Mouse (Mus musculus) forelimb bud, embryonic 11.5 days (tissue): ENCODE results near the gene Hspg2.

ENCODE experiments used
- DNase-seq: peaks from one replicate; pipeline ENCODE4 v3.0.0-alpha.2; 2012; ENCODE audit warnings: low read depth, low spot score

Hspg2 gene

DNA sequence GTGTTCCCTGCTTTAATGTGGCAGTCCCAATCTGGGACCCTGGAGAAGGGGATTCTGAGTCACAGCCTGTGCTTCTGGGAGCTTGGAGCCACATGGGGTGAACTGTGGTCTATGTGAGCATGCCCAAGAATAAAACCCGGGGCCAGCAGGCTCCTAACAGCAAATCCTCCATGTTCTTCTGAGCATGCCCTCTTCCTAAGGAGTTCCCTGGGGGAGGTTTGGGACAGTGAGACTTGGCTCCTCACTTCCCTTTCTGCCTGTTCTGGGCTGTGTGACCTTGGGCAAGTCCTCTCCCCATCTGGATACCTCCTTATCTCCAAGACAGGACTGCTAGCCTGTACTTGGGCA is 12.4 kb downstream of the Hspg2 start:
- DNase-seq, result no peak

DNA sequence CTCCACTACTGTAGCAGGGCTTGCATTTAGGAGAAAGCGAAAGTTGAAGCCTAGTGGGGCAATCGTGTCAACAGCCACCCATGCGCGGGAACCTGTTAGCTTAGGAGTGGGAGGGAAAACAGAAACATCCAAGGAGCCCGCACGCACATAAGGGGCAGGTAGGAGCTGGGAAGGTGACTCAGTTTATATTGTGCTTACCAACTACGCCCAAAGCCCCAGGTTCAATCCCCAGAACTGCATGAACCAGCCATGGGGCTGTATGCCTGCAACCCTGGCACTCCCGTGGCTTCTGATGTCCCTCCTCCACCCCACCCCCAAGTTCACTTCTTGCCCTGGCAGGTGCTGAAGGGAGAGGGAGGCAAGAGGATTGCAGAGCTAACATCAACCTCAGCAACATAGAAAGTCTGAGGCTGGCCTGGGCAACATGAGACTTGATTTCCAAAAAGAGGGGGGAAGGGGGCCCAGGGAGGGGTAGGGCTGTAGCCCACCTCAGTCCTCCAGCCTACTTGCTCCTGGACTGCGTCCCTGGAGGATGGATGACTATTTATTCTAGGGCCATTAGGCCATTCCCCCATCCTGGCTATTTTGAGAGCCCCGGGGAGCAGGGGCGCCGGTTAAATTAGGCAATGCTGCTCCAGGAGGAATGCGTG is 12.9 kb downstream of the Hspg2 start:
- no peak for DNase-seq

DNA sequence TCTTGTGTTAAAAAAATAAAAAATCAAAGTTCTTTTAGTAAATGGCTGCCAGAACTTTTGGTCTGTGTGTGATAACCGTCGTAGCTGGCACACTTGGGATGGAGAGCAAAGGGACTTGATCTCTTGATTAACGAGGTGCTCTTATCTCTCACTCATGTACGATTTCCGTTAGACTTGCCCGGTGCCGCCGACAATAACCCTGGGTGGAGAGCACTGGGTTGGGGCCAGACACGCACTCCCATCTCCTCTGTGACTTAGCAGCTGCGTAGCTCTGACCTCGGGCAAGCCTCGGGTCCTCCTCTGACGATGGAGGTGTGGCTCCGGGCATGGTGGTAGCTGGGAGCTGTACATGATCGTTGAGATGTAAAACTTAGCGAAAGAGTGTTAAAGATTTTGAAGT is 15.3 kb downstream of the Hspg2 start:
- DNase-seq, result no peak

DNA sequence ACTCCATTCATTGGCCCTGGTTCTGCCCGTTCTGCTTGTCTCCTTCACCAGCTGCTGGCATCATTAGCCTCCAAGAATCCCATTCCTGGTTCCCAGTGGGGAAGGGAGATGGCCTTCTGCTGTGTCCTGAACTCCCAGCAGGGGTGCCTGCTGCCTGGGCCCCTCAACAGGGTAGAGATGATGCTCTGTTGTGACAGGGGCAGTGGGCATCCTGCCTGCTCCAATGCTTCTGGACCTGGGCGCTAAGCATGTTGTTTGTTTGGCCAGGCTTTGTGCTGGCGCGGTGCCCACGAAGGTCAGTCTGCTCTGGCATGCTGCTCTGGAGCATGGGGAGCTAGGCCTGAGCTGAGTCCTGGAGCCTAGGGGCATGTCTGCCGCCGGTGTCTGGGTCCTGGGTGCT is 16.0 kb downstream of the Hspg2 start:
- no peak for DNase-seq

DNA sequence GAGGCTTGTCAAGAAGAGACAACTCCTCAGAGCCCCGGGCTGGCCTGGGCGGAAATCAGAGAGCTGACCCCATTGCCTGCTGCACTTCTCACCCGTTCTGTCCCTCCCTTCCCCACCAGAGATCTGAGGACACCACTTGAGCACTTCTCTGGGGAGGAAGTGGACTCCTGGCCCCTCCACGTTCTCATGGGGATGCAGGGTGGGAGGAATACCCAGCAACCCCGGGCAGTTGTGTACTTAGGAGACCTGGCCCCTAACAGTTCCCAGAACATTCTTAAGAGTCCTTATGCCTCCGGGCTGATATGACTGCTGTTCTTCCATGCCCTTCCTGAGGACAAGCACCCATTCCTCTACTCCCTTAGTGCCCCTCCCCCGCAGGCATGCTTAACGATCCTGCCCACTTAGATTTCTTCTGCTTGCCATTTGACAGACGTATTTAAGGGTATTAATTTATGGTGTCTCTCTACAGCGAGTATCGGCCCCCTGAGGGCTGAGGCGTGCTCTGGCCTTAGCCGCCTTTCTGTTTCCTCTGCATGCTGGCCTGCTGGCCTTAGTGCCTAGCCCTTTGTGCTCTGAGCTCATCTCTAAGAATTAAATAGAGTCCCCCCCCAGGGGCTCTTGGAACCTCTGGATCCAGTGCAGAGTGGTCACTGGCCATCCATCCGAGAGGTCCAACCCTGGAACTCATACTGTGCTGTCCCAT is 16.8 kb downstream of the Hspg2 start:
- DNase-seq, result no peak

DNA sequence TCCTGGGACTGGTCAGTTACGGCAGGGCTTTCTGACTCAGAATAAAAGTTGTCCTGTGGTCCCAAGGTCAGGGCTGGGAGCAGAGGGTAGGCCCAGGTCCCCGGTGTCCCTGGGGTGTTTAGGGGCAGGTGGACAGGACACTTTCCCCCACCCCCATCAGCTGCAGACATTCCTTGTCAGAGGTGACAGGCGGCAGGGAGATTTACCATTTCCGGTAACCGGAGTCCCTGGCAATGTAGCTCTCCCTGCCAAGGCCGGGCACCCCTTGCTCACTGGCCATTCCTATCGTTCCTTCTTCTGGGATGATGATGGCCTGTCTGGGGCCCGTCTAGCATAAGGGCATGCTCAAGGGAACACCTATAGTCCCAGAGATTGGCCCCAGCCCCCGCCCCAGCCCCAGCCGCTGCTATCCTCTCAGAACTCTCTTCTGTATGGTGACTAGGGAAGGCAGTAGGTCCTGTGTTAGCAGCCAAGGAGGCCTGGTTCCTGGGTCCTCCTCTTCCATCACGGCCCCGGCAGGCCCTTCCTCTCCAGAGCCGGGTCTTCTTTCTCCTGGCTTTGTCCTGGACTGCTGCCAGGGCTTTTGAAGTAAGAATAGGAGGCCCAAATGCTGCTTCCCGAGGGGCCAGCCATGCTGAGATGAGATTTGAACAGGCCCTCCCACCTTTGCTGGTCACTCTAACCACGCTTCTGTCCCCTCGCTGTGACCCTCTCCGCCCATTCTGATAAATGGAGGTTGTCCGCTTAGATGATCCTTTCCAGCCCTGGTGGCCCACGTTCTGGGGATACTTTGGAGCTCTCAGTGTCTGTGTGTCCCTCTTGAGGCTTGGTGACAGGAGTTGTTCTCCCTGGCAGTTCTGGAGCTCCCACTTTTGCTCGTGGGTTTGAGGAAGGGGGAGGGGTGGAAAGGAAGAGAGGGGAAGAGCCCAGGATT is 17.8 kb downstream of the Hspg2 start:
- DNase-seq, result no peak

DNA sequence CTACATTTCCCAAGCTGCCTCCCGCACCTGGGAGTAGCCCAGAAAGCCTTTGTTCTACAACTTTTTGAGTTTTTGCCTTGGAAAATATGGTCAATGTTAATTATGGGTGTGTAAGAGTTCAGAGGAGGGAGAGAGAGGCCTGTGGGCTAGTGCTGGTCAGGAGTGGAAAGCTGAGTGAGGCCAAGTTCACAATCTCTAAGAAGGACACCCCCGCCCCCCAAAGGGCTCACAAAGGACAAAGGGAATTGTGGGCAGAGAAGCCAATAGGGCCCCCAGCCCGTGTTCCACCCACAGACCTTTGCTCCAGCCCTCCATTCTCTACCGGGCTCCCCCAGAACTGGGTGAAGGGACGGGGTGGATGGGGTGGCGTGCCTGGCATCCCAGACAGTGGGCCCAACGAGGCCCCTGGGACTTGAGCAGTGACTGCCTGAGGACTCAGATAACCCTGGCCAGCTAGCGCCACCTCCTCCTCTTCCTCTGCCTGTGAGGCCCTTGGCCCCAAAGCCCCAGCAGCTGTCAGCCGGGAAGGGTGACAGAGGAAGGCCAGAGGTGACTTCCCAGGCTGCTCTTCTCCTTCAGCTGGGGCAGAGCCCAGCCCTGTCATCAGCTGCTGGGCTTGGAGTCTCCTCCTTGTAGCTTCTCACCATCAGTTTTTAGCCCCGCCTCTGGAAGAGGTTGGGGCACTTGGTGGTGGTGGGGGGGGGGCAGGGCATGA is 18.9 kb downstream of the Hspg2 start:
- no peak for DNase-seq

DNA sequence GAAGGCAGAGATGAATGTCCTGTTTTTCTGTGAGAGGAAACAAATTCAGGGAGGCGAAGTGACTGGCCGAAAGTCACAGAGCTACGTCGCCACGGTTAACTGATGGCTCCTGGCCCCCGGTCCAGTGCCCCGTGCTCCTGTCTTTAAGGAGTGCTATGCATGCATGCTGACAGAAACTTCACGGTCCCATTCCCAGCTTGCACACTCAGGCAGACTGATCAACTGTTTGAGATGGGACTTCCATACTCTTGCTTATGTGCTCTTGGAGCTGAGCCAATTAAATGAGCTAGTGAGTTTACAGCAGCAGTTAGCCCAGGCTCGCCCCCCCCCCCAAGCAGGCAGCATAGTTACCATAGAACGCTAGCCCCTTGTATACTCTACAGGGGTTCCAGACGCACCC is 19.5 kb downstream of the Hspg2 start:
- no peak for DNase-seq

DNA sequence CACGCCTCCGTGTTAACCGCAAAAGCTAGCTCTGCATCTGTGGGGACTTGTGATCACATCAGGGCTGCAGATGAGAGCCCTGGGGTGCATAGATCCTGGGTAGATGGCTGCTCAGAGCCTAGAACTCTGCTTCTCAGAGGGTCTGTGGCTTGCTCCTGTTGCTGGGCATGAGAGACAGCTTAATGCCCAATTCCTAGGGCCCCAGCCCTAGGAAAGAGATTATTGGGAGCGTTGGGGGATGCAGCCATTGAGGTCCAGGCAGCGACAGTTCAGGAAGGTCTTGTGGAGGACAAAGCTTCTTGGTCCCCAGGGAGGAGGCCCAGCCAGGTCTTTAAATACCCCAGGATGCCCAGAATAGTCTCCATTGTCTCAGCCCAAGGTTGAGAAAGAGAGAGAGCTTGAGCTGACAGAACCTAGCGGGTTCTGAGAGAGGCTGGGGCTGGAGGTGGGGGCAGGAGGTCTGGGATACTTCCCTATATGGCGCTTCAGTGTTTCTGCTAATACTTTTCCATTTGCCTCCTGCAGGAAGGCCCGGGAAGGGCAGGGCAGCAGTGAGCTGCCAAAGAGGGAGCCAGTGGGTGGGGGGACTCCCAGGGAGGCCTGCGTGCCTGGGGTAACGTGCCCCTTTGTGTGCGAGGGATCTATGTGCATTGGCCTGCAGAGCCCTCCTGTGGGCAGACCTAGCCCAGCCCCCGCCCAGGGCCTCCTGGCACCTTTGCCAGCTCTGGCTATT is 20.2 kb downstream of the Hspg2 start:
- no peak for DNase-seq

DNA sequence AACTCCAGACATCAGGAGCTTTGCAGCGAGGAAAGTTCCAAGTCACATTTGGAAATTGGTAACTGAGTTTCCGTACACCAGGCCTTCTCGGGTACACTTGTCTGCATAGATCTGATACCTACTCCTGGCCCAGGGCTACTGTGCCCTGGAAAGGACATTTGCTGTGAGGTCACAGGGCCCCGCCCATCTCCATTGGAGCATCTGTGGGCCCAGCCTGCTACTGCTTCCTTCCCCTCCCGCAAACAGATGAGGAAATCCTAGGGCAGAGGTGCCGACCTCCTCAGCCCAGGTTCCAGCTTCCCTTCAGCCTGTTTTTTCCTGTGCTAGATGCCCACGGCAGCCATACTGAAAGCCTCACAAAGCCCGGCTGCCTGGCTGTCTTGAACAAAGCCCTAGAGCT is 21.4 kb downstream of the Hspg2 start:
- no peak for DNase-seq

DNA sequence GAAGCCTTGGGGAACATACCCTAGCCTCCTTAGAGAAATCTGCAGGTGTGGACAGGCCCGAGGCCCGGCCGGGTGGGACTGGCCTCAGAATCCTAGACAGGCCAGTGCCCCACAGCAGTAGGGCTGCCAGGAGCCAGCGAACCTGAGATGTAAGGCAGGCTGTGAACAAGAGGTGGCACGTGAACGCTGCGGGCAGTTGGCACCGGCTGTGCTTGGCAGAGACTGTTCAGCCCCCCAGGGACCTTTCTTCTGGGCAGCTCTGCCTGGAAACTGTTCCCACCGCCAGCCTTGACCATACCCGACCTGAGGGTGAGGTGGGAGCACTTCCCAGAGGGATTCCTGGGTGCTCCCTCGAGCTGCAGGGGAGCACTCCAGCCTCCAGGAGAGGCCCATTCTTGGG is 24.0 kb downstream of the Hspg2 start:
- DNase-seq, result no peak

DNA sequence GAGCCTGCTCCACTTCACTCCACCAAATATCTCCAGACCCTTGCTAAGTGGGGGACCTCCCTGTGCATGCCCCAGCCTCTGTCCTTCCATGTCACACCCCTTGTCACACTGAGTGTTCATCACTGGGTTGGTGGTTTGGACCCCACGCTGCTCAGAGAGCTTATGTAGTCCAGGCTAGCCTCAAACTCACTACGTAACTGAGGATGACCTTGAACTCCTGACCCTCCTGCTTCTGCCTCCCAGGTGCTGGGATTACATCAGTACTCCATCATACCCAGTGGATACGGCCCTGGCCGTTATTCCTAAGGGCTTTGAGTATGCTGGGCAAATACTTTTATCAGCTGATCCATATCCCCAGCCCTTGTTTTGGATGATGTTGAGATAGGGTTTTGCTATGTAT is 24.6 kb downstream of the Hspg2 start:
- DNase-seq, result no peak

DNA sequence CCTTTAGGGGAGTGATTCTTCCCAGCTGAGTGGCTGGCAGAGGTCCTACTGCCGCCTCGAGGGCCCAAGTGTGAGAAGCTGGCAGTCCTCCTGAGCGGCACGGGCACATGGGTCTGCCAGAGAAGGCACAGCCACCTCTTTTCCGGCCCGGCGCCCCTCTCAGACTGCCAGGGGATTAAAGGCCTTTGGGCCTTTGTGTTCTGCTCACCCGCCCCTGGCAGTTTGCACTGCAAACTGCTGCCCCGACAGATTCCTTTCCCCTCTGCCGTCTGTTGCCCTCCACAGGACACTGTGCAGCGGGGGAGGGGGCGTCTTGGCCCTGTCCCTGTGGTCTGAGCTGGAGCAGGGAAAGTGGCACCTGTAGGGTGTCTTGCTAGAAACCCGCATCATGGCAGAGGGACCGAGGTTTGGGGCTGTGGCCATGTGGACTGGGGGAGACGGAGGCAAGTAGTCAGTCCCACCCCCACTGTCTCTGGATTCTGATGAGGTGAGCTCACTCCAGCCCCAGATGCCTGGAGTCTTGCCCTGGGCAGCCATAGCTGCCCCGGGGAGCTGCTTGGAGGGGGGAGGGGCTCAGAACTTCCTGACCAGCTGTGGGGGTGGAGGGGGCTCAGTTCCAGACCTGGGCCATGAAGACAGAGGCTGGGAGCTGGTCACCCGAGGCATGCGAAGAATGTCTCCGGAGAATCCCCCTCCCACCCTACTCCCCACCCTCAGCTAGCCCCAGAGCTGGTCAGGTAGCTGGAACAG is 26.4 kb downstream of the Hspg2 start:
- peak; percentile 58 for DNase-seq

DNA sequence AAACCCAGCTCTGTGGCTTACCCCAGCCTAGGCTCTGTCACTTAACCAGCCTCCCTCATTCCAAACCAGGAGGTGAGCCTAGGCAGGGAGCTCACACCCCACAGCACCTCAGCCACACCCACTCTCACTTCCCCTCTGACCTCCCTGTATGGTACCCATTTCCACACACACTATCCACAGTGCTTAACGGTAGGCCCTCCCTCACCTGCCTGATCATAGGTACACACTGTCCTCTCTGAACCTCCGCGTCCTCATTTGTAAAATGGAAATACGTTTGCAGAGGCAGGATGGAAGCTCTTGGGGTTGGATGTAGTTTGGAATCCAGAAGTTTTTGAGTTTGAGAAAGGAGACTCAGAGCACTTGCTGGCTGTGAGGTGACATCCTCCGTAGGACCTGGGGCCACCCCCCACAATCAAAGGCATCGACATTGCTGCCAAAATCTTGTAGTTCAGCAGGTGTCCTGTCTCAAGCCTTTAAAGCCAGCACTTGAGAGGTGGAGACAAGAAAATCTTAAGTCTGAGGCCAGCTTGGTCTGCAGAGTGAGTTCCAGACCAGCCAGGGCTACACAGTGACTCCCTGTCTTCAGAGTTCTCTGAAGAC is 27.0 kb downstream of the Hspg2 start:
- no peak for DNase-seq

DNA sequence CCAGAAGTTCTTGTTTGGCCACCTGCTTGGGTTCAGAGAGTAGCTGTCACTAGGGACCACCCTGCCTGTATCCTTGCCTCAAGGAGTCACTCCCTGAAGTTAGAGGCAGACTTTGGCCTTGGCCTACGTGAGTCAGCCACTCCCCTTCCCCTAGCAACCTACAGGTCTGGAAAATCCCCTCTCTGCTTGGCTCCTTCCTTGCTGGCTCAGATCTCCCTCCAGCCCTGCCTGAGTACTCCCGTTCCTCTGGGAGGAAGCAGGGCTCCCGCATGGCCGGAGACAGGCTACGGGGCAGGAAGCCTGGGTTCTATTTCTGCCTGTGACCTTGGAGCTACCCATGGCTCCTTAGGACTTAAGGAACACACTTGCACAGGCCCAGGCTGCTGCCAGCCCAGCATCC is 28.8 kb downstream of the Hspg2 start:
- no peak for DNase-seq

DNA sequence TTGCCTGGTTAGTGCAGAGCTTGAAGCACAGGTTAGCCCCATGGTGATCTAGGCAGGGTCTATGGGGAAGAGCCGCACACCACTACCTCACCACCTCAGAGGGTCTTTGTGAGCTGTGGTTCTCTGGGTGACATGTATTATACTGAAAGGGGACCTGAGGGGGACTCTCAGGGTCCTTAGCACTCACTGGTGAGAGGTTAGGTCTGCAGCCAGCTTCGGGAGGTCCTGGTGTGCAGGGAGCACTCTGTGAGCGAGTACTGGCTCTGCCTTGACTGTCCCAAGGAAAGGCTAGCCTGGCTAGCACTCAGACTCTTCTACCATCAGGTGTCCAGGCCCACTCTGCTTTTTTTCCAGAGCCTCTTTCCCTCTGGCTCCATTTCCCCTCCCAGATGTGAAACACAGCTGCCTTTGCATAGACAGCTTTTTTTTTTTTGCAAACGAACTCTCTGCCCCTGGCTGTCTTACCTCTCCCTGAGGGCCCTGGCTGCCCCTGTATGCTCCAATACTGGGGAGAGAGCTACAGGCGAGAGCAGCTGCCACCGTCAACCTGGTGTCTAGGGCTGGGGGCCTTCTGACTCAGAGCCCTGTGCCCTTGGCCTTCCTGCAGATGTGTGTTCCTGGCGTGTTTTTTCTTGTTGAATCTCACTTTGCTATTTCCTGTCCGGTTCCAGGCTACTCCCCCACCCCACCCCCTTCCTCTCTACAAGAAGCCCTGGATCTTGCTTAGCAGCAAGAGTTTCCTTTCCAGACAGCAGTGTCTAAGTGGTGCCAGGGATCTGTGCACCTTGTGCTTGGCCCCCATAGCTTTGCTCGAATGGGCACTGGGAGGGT is 29.5 kb downstream of the Hspg2 start:
- DNase-seq, result no peak

DNA sequence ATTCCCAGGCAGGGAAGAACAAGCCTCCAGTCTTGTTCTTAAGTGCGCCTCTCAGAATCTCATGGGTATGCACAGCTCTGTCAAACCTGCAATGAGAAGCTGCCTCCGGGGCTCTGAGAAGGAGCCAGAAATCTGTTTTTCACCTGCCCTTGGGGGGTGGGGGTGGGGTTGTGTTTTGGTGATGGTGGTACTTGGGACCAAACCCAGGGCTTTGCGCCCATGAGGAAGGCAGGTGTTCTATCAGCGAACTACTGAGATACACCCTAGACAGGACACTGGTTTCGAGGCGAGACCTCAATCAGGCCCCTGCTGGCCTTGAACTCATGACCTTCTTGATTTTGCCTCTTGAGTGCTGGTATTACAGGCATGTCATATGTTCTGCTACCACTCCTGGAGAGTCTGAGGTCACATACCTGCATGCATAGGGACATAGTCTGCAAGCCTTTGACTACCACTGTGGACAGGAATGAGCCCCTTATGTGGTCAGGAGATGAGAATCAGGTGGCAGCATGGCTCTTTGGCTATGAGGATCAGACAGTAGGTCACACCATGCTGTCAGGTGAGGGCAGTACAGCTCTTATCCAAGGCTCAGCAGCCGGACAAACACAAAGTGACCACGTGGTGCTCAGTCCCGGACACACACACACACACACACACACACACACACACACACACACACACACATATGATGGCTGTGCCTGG is 30.5 kb downstream of the Hspg2 start:
- no peak for DNase-seq

DNA sequence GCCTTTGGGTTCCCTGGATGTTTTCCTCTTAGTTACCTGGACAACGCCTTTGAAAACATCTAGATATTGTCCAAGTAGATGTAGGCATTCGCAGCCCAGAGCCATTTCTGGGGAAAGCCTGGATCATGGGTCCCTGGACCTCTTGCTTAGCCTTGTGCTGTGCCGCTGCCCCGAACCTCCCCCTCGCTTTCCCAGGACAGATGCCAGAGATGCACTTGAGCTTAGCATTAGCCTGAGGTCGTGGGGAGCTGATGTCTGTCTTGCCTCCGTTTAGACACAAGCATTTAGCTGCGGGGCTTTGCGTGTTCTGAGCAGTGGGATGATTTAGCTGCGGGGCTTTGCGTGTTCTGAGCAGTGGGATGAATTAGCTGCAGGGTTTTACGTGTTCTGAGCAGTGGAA is 31.6 kb downstream of the Hspg2 start:
- DNase-seq, result no peak

DNA sequence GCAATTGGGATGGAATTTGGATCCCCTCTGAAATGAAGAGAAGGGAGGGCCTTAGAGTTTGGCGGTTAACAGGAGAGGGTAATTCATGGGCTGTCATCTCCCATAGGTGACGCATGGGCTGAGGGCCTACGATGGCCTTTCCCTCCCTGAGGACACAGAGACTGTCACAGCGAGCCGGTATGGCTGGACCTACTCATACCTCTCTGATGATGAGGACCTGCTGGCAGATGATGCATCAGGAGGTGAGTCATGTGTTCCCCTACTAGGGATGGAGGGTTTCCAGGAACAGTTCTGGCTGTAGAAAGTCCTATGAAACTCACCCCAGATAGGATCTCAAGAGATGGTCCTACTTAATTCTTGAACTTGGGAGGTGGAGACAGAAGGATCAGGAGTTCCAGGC is 32.4 kb downstream of the Hspg2 start:
- DNase-seq, result no peak
